Mouse (Mus musculus) neural tube, embryonic 10.5 days (tissue): ENCODE data around the gene Insig1.

ENCODE experiments used
- DNase-seq: peaks from one replicate; pipeline ENCODE4 v3.0.0-alpha.2; 2017; ENCODE audit warnings: low spot score; ENCODE audit errors: extremely low spot score

Gene Insig1

GRCm38 (mm10) chr5:28070828-28071455 is at the start of gene Insig1:
Insig1 (plus strand) TSS chr5:28071363.
- peak; percentile 98 for DNase-seq

GRCm38 (mm10) chr5:28023452-28023851 is 47.7 kb upstream of the Insig1 start:
- DNase-seq, result no peak

GRCm38 (mm10) chr5:28031577-28032236 is 39.5 kb upstream of the Insig1 start:
- DNase-seq, result no peak

- no peak for DNase-seq
Measured at GRCm38 (mm10) chr5:28032866-28033265, 38.3 kb upstream of the Insig1 start.

- DNase-seq, result no peak
Measured at GRCm38 (mm10) chr5:28033281-28033680, 37.9 kb upstream of the Insig1 start.

GRCm38 (mm10) chr5:28033826-28034225 is 37.3 kb upstream of the Insig1 start:
- DNase-seq, result no peak

GRCm38 (mm10) chr5:28036011-28036410 is 35.2 kb upstream of the Insig1 start:
- no peak for DNase-seq

GRCm38 (mm10) chr5:28036518-28036917 is 34.6 kb upstream of the Insig1 start:
- no peak for DNase-seq

- DNase-seq, result no peak
Measured at GRCm38 (mm10) chr5:28037172-28037591, 34.0 kb upstream of the Insig1 start.

- no peak for DNase-seq
Measured at GRCm38 (mm10) chr5:28037639-28038038, 33.5 kb upstream of the Insig1 start.

GRCm38 (mm10) chr5:28038115-28038514 is 33.0 kb upstream of the Insig1 start:
- no peak for DNase-seq

- no peak for DNase-seq
Measured at GRCm38 (mm10) chr5:28039746-28040655, 31.2 kb upstream of the Insig1 start.

GRCm38 (mm10) chr5:28040726-28041125 is 30.4 kb upstream of the Insig1 start:
- no peak for DNase-seq

- DNase-seq, result no peak
Measured at GRCm38 (mm10) chr5:28042021-28042420, 29.1 kb upstream of the Insig1 start.

GRCm38 (mm10) chr5:28042779-28043178 is 28.4 kb upstream of the Insig1 start:
- DNase-seq, result no peak

GRCm38 (mm10) chr5:28043386-28043785 is 27.8 kb upstream of the Insig1 start:
- no peak for DNase-seq

GRCm38 (mm10) chr5:28046966-28047365 is 24.2 kb upstream of the Insig1 start:
- no peak for DNase-seq

- no peak for DNase-seq
Measured at GRCm38 (mm10) chr5:28047961-28048360, 23.2 kb upstream of the Insig1 start.

- DNase-seq, result no peak
Measured at GRCm38 (mm10) chr5:28055450-28055849, 15.7 kb upstream of the Insig1 start.

- DNase-seq, result no peak
Measured at GRCm38 (mm10) chr5:28056877-28057276, 14.3 kb upstream of the Insig1 start.

- DNase-seq, result no peak
Measured at GRCm38 (mm10) chr5:28060506-28060905, 10.7 kb upstream of the Insig1 start.

- no peak for DNase-seq
Measured at GRCm38 (mm10) chr5:28061011-28061410, 10.2 kb upstream of the Insig1 start.
